Mouse (Mus musculus) cerebellum, postnatal 10 days (tissue): Measurements from ENCODE around the gene Kcns1.
"Not testable (repeated sequence)": the region's sequence is repeated elsewhere in the genome, so short reads cannot be mapped to it uniquely, and the experiment has no call there.

Source experiments
- DNase-seq, 2 experiments: peaks; one replicate each; pipeline ENCODE4 v3.0.0; 2021; ENCODE audit warnings: mixed read lengths in 2 of 2

Kcns1 gene

DNA sequence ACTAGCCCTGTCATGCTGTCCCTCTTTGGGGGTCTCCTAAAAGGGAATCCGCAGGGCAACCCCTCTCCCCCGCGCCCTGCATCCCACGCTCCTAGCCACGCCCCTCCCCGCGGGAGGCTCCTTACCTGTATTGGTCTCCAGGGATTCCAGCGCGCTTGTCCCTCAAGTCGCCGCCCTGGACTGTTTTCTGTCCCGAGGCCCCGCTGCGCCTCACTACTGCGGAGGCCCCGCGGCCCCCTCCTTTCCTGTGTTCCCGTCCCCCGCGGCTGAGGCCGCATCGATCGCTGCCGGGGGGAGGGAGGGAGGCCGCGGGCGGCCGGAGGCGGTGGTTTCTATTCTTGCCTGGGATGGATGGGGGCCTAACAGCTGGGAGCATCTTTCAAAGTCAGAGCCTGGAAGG, at the start of gene Kcns1:
Kcns1 (minus strand) TSS at position 212 of the 400 bp plus-strand sequence.
- DNase-seq = peak; percentile 19 to 28

DNA sequence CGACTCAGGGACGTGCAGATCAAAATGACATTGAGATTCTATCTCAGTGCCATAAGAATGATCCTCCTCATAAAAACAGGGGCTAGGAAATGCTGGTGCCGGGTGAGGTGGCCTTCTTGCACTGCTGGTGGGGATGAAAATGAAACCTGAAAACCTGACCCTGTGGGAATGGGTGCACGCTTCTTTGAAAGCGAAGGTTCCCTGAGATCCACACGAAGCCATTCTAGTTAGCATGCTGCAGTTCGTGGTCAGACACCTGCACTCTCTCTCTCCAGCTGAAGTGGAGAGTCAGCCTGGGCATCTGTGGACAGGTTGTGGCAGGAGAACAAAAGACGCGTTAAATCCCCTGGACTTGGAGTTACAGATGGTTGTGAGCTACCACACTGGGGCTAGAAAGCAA, 48.4 kb upstream of the Kcns1 start:
- DNase-seq = no peak

DNA sequence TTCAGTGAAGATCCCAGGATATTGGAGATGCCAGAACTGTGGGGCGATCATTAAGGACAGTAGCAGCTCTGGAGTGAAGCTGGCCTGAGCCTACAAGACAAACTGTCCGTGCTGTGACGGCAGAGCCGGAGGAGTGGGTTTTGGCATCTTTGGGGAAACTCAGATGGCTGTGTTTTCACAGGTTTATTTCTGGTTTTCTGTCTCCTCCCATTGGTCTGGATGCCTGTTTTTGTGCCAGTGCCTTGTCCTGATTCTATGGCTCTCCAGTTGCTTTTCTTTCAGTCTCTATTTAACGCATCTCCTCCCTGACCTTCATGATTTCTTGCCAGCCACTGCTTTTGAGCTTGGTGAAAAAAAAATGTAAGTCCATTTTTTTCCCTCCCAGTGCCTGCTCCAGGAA, 41.8 kb upstream of the Kcns1 start:
- DNase-seq = no peak

DNA sequence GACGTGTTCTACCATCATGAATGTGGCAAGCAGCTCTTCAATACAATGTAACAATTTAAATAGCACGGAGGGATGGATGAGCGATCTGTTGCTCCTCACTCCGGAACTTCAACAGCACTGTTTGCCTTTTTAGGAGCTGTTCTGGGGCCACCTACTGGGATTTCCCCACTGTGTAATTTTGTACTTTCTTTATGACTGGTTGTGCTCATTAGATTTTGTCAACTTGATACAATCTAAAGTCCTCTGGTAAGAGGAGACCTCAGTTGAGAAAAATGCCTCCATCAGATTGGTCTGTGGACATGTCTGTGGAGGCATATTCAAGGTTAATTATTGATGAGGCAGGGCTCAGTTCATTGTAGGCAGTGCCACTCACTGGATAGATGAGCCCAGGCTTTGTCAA, 40.0 kb upstream of the Kcns1 start:
- DNase-seq = no peak

DNA sequence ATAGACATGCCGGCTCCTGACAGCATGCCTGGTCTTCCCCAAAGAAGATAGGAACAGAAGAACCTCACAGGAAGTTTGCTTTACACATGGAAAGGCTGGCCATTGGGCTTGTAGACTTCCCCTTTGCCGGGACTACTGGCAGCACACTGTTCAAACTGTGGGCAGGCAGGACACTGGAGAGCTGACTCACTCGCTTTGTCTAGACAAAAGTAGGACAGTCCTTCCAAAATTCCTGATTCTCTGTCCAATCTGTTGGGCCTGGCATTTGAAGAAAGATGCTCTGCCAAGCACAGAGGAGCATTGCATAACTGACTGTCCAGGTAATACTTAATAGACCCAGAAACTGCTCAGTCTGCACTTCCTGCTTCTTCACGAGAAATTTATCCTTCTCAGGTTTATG, 35.8 kb upstream of the Kcns1 start:
- DNase-seq = peak; percentile 21 to 31

DNA sequence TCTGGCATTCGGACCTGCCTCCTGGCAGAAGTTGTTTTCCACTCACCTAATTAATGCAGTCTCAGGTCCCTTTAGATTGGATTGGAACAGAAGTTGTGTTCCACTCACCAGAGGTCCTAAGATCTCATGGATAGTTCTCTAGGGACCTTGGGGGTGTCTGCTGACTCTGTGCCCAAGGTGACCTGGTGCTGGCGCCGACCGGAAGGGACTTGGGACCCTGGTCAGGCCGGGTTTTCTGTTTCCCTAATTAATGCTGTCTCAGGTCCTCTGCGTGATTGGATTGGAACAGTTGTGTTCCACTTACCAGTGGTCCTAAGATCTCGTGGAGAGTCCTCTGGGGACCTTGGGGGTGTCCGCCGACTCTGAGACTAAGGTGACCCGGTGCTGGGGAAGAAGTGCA, 35.1 kb upstream of the Kcns1 start:
- DNase-seq = not testable (repeated sequence)

DNA sequence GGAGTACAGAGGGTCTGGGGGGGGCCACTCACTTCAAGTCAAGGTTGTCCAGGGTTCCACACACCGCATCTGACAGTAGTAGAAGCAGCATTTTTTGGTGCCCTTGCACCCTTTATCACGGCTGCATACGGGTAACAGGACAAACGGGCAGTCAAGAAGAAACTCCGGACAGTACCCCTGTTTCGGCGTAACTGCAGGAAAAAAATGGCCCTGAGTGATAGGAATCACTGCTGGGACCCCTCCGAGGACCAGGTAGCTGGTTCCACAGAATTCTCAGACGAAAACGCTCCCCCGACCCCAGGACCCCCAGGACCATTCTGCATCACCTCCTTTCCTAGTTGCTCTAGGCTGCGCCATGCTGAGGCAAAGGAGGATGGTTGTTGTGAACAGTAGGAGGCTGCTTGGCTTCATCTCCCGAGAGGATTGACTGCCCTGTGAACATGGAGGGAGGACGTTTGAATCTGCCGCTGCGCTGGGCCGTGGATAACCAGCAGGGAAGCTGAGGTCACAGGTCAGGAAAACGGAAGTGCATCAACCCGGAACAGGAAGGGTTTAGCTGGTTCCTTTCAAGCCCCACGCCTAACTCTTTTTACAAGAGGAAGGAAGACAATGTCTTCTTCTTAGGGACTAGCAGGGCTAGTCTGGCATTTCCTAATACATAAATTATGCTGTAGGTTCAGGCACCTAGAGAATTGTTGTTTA, 28.9 kb upstream of the Kcns1 start, which contains the start of gene Wfdc15a:
Wfdc15a (minus strand) TSS at position 505 of the 702 bp plus-strand sequence.
- no peak for DNase-seq

DNA sequence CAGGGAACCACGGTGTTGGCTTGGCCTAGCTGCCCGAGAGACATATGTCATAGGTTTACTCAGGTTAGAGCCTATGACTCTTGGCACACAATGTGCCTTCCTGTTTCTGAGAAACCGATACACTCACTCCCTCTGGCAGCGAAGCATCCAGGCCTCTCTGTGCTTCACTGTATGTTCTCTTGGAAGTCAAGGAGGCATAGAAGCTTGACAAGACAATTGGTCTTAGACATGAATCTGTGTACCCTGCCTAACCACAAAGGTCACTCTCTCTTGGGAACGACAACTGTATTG, 25.7 kb upstream of the Kcns1 start:
- no peak for DNase-seq

DNA sequence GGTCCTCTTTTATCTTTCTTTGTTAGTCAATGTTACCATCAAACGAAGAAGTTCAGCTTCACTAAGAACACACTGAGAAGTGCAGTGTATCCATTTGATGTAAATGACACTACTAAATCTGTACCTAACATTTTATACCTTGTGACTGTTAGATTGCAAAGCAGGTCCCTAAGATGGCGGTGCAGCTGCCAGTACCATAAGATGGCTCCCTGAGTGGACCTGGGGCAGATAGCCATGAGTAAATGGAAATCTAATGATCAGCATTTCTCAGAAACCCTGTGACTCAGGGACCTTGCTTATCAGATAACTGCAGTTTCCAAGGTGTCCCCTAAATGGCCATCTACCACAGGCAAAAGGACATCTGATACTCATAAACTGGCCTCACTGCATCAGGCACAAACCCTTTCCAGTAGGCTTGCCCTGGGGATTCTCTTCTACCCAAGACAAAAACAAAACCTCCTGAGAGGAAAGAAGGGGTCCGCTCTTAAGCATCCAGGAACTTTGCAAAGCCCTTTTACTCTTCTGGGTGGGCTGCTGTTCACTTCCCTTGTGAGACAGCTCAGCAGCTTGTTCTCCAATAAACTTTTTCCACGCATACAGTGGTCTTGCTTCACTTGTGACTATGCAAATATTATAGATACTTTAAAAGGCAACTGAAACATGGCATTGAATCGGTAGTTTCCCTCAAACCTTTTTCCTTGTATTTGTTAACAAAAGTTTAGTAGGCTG, 25.2 kb upstream of the Kcns1 start:
- DNase-seq = no peak

DNA sequence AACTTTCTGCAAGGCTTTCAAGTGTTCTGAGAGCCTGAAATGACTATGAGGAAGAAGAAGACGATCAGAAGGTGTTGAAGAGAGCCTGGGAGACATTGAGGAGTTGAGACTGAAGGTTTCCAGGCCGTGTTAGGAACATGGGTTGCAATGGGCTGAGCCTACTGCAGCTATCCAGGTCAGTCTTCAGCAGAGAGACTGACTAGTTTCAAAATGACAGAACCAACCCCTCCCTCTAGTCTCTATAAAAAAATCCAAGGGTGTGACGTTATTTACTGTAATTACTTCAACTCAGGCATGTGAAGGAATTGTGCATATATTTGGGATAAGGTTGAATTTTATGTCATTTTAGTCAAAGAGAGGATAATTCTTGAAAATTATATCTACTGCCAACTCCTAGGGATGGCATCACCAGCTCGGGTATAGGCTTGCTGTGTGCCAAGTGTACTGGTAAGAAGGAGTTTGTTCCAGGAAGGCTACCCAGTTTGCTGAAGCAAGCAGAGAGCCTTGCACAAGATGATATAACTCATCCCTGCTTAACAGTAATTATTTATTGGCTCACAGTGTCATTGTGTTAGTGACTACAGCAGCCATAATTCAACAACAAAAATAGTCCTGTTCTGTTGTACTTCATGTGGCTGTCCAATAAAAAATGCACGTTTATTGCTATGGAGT, 24.2 kb upstream of the Kcns1 start:
- no peak for DNase-seq

DNA sequence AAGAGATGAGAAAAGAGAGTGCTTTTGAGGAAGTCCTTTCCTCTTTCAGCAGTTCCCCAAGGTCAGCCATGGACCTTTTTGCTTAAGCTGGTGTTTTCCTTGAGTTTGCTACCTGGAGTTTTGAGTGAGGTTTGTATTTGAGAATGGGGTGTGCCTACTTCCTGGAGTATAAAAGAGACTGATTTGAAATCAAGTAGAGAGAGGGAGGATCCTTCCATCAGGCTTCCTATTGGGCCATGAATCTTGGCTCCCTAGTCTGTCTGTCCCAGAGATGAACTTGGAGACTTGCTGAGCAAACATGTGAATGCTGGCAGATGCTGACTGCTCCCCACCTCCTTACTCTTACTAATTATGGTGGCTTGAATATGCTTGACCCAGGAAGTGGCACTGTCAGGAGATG, 21.4 kb upstream of the Kcns1 start:
- no peak for DNase-seq

DNA sequence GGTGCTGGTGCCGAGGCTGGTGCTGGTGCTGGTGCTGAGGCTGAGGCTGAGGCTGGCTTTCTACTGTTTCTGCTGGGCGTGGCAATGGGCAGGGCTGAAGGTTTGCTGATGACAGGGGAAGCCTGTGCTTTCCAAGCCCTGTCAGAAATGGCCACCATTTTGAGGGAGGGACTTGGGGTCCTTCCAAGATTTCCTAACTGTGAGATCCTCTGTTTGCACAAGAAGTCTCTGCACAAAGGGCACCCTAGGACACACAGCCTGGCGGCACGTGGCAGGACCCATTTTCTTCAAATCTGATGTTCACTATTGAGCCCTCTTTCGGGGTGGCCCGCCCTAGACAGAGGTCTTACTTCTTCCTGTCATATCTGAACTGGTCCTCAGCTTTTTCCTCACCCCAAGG, 19.7 kb upstream of the Kcns1 start, which contains the start of gene Wfdc12:
Wfdc12 (minus strand) TSS at position 33 of the 400 bp plus-strand sequence.
- DNase-seq = no peak

DNA sequence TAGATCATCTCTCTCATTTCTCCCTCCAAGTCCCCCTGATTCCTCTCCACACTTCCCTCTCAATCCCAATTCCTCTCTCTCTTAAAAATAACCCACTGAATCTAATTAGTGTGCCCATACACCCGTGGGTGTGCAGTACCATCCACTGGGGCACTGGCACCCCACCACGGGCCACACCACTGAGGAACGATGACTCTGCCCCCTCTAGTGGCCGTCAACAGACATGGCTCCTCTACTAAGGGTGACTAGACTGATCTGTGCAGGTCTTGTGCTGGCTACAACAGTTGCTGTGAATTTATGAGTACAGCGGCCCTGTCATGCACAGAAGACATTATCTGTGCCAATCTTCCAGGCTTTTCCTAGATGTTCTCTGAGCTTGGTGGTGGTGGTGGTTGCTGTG, 17.8 kb upstream of the Kcns1 start:
- peak; percentile 24 to 26 for DNase-seq

DNA sequence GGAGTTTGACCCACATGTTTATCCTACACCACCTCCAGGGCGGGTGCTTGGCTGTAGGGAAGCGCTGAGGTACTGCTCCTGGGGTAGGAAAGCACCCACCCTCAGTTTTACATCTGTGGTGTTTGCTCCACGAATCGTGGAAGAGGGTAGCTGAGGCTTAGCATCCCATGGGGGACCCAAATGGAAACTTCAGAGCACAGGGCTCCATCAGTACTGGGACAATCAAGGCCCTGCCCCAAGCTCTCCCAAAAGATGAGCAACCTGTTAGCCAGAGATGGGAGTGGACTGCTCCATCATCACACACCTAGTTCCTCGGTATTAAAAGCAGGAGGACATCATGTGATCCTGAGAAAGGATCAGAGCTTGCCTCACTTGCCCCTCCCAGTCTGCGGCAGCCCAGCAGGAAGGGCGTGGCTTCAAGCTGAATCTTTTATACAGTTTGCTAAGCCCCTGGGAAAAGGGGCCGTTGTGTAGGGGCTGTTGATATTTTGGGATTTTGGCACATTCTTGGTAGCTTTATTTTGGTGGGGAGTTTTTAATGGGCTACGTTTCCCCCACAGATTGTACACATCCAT, 13.3 kb upstream of the Kcns1 start:
- no peak for DNase-seq

DNA sequence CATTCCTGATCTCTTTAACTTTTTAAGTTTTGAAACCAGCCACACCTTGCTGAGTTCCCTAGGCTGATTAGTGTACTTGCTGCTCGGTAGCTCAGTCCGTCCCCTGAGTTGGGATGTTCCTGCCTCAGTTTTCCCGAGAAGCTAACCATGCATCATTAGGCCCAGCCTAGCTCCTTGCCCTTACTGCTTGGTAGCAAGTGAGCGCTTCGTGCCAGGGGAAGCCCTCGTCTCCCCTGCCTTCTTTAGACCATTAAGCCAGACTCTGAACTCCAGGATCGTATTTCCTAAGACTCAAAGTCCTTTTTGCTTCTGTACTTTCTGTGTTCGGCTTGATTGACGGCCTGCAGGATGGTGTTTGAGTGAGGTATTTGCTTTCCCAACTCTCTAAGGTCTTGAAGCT, 12.4 kb upstream of the Kcns1 start:
- no peak for DNase-seq

DNA sequence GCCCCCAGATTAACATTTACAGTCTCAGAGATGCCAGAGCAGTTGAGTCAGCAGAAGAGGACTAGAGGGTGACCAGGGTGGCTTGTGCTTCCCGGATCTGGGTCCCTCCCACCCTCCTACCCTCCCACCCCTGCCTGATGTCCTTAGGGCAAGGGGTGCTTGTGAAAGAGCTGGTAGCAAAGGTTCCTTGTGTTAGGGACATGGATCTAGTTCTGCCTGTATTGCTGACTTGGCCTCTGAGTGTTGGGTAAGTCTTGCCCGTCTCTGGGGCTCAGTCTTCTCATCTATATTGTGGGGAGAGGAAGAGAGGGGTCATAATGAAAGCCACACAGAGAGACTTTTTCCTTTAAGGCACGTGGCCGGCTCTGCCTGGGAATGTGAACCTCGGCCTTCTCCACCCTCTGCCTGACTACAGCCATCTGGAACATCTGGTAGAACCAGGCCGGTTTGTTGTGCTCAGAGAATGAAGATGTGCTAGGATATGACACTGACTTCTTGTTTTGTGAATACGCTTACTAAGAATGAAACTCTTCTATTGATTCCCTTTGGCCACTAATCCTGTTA, 11.9 kb upstream of the Kcns1 start, which contains the start of gene Wfdc5:
Wfdc5 (minus strand) TSS at position 51 of the 564 bp plus-strand sequence.
- DNase-seq = no peak

DNA sequence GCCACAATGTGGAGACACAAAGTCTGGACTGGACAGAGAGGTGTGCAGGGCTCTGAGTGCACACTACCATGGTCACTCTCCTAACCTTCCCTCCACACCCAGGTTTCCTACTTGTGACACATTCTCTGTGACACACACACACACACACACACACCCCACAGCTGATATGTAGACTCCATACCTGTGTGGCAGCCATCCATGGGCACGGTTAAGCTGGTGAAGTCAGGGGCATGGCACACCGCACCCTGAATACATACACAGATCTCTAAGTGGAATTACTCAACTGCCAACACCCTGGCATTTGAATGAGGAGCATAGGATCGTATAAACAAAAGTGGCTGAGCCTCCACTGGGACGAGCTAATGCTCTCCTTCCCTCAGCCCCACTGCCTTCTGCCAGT, 9.9 kb upstream of the Kcns1 start:
- no peak for DNase-seq

DNA sequence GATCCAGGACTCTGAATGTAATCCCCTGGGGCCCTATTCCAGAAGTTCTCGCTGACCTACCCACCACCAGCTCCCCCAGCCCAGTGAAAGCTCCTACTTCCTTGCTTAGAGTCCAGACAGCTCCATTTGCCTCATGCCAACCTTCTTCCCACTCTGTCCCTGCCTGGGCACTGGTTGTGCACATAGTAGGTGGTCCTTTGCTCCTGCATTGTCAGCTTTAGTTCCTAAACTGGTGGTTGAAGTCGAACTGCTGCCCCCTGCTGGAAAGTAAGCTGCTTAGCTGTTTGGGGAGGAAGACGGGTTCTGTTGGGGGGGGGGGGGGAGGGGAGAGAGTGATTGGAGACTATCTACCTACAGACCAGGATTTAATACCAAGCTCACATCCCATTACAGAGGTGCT, 9.2 kb upstream of the Kcns1 start:
- peak; percentile 38 to 53 for DNase-seq

DNA sequence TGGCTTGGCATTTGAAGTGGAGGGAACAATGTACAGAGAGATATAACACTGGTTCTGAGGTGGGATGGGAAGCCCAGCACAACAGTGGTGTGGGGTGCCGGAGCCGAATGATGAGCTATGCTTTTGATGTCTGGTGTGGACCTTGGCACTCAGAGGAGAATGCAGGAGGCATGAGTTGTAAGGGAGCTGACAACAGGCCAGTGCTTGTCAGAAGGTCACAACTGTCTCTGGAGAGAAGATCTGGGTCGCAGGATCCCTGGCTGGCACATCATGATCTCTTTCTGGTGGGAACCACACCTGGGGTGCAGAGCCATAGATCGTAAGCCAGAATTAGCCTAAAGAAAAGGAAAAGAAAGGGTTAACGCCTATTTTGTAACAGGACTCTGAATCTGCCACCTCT, 6.9 kb upstream of the Kcns1 start:
- DNase-seq = no peak

DNA sequence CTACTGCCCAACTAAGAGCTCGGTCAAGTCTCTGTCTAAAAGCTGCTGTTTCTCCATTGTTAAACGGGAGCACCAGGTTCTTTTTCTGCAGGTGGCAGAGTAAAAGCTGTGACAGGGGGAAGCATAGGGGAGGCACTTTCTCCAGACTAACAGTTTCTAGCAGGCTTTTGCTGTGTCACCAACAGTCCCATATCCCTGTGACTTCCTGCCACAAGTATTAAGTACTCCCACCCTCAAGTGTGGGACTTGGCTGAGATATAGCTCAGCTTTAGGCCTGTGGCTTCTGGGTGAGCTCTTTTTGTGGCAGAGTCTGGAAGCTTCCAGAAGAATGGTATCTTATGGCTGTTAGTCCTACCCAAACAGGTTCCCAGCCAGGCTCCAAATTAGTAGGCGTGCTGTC, 4.9 kb upstream of the Kcns1 start:
- no peak for DNase-seq

DNA sequence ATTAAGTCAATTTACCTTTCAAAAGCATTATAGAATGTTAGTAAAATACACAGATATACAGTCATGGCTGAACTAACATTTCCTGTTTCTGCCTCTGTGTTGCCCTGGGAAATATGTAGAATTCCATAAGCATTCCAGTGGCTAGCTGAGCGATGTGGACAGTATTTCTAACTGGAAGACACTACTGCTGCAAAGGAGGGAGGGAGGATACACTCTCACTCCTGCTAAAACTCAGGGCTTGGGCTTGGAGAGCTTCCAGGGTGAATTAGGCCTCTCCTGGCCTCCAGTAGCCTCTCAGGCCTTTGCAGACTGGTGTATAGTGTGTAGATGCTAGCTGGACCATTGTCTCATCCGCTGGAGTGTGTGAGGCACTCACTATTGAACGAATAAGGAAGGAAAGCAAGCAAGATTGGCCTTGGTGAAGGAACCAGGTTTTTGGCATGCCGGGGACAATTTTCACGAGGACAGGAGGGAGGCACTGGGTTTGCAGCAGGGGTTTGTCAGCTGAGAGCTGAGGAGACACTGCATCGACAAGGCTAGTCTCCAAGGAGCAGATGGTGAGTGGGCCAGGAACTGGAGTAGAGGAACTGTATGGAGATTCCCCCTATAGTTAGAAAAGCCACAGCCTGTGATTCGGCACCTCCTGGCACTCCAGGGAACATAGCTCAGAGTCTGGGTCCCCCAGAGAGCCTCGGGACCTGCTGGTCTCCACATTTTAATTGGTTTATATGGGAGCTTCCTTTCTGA, 3.9 kb upstream of the Kcns1 start:
- peak; percentile 17 to 23 for DNase-seq

DNA sequence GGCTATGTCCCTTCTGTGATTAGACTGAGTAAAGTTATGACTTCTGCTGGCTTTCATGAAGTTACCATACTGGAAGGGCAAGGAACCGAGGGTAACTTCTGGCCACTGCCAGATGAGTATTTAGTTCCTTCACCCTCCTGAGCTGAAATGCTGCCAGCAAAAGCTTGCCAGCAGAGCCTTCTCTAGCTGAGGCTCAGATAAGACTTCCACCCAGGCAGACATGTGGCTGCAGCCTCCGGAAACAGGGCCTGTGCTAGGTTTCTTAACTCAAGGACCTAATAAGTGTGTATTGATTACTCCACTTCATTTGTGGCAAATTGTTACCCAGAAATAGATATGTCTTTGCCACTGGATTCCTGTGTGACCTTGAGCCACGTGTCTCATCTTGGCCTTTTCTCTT, 2.5 kb upstream of the Kcns1 start:
- DNase-seq = peak; percentile 24 to 33

DNA sequence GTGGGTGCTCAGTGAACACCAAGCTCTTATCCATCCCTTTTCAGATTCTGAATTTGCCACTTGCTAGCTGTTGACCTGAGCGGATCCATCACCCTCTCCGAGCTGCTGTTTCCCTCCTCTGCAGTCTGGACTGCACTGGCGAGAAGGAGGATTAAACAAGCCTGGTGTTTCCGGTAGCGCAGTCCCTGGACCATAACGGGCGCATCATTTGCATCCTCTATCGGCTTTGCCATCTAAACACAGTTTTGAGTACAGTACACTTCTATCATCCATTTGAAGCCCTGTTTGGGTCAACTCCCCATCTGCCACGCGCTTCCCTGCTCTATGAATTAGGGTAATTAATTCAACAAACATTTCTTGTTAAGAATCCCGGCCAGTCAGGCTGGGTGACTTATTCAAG, 587 bp downstream of the Kcns1 start:
- no peak for DNase-seq
